Mouse (Mus musculus) heart, postnatal 0 days (tissue): Measurements from ENCODE around the gene Trim27.

Experiments
- CTCF ChIP-seq: IDR thresholded peaks from 2 replicates; pipeline ENCODE4 v1.5.1; 2016; ENCODE audit warnings: antibody characterized with exemption, control low read depth, low read depth
- EP300 ChIP-seq: IDR thresholded peaks from 2 replicates; pipeline ENCODE4 v1.6.1; 2016; ENCODE audit warnings: antibody characterized with exemption, low read depth

GRCm38 (mm10) chr13:21167910-21168300 is 11.3 kb upstream of the Trim27 start:
- TF ChIP-seq CTCF (no peak), EP300 (no peak)
